Mouse (Mus musculus) limb, embryonic 11.5 days (tissue): ENCODE results near the gene Sar1b. TPM values are rescaled to one million over a fixed set of nuclear protein-coding genes. Genes with fewer than 3 reads are reported as not detected.

Source experiments
- ATAC-seq: fragments of 200-750 bp; cut with Nextera tagmentation; 2 replicates; pipeline ENCODE4 v1.8.0; 2017; ENCODE audit warnings: low read depth; ENCODE audit not compliant: insufficient number of reproducible peaks, low FRiP score, low TSS enrichment
- DNase-seq: peaks from one replicate; pipeline ENCODE4 v3.0.0-alpha.2; 2015; ENCODE audit warnings: low spot score
- H3K27ac ChIP-seq: fragments of 300-500 bp; sonication (generic); replicated peaks from 2 replicates; pipeline ENCODE4 v1.5.1; 2014; ENCODE audit warnings: low read depth, mild to moderate bottlenecking, low read length
- H3K27me3 ChIP-seq: fragments of 300-500 bp; sonication (generic); 2 replicates; pipeline ENCODE4 v1.6.1; 2014; ENCODE audit warnings: mild to moderate bottlenecking, low read length, mixed read lengths; ENCODE audit not compliant: control insufficient read depth, insufficient read depth
- H3K36me3 ChIP-seq: fragments of 300-500 bp; sonication (generic); 2 replicates; pipeline ENCODE4 v1.6.1; 2014; ENCODE audit warnings: mild to moderate bottlenecking, low read length, moderate library complexity, mixed read lengths; ENCODE audit not compliant: control insufficient read depth, insufficient read depth
- H3K4me1 ChIP-seq: fragments of 300-500 bp; sonication (generic); 2 replicates; pipeline ENCODE4 v1.6.1; 2014; ENCODE audit warnings: low read length, mixed read lengths; ENCODE audit not compliant: control insufficient read depth, insufficient read depth
- H3K4me2 ChIP-seq: fragments of 300-500 bp; sonication (generic); 2 replicates; pipeline ENCODE4 v1.6.1; 2014; ENCODE audit warnings: low read depth, mild to moderate bottlenecking, moderate library complexity; ENCODE audit not compliant: severe bottlenecking
- H3K4me3 ChIP-seq: fragments of 300-500 bp; sonication (generic); 2 replicates; pipeline ENCODE4 v1.5.1; 2014; ENCODE audit warnings: low read depth, low read length
- H3K9ac ChIP-seq: fragments of 300-500 bp; sonication (generic); 2 replicates; pipeline ENCODE4 v1.6.1; 2014; ENCODE audit warnings: mild to moderate bottlenecking, low read length
- H3K9me3 ChIP-seq: fragments of 300-500 bp; sonication (generic); 2 replicates; pipeline ENCODE4 v1.6.1; 2016; ENCODE audit warnings: low read length; ENCODE audit not compliant: control insufficient read depth
- WGBS: fragments of 180-500 bp; shearing (Covaris S2); extraction: QIAGEN DNeasy Blood & Tissue Kit; methylation state at CpG from one replicate; pipeline ENCODE4 v1.1.7; 2014; 5-methylcytosine and 5-hydroxymethylcytosine counted together
- polyA plus RNA-seq: library from polyadenylated mRNA; unstranded; fragments of >200 nt; fragmentation: Nextera tagmentation; extraction: Ambion mirVana; gene quantifications from 2 replicates; pipeline ENCODE4 v1.2.1, GENCODE M21; 2014

Sar1b gene
- polyA plus RNA-seq, 1 experiment from 2014 or later, result 89.5 TPM

DNA sequence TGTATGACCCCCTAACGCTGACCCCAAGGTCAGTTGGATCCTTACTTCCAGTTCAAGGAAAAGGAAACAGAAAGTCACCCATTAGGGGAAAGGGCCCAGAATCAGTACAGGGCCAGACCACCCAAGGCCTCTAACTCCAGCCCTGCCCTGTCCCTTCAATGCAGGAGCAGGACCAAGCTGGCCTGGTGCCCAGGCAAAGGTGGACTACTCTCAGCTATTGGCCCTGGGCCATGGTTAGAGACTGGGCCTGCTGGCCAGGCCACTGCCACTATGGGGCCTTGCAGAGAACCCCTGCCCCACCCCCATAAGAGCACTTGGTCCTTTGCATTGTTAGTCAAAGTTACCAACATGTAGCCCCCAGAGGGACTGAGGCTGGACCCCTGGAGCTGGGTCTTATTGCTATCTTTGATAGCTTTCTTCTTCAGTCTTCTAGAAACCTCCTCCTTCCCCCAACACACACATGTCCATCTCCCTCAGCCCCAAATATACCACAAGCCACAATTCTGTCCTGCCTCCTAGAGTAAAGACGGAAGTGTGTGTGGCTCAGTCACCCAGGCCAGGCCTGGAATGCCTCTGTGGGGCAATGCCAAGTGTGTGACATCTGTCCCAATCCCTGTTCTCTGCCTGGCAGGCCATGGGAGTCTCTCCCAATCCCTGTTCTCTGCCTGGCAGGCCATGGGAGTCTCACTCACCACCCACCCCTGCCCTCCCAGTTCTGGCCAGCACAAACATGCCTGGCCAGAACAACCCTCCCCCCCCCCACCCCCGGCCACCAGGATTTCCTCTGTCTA is 60.7 kb downstream of the Sar1b start:
- WGBS, result 90% methylated on average over 3 of the region's 3 CpGs
- Histone ChIP-seq H3K36me3 (no peaks in the 10 kb centered on the region), H3K4me2 (no peak overlapping the region), H3K9ac (no peak overlapping the region), H3K4me1 (no peaks in the 10 kb centered on the region), H3K27ac (no peak overlapping the region), H3K9me3 (no peaks in the 10 kb centered on the region), H3K4me3 (no peak overlapping the region), H3K27me3 (no peaks in the 10 kb centered on the region)
- no peak for DNase-seq
- ATAC-seq, result no peak

- Histone ChIP-seq H3K36me3 (no peaks in the 10 kb centered on the region), H3K27ac (no peak overlapping the region), H3K9me3 (no peaks in the 10 kb centered on the region), H3K27me3 (no peaks in the 10 kb centered on the region), H3K4me1 (no peaks in the 10 kb centered on the region), H3K4me3 (no peak overlapping the region), H3K9ac (no peak overlapping the region), H3K4me2 (no peak overlapping the region)
- DNase-seq, result no peak
- WGBS, result 87% methylated on average over 19 of the region's 19 CpGs
- ATAC-seq, result no peak
Measured at GRCm38 (mm10) chr11:51824867-51825424, 61.5 kb downstream of the Sar1b start.

GRCm38 (mm10) chr11:51831962-51832909 is 68.7 kb downstream of the Sar1b start:
- Histone ChIP-seq H3K9ac (no peak overlapping the region), H3K27ac (no peak overlapping the region), H3K9me3 (no peaks in the 10 kb centered on the region), H3K4me3 (no peak overlapping the region), H3K4me2 (no peak overlapping the region), H3K36me3 (no peaks in the 10 kb centered on the region), H3K4me1 (no peaks in the 10 kb centered on the region), H3K27me3 (no peaks in the 10 kb centered on the region)
- no peak for ATAC-seq
- DNase-seq, result no peak
- WGBS, result 60% methylated on average over 4 of the region's 4 CpGs

GRCm38 (mm10) chr11:51832992-51833391 is 69.5 kb downstream of the Sar1b start:
- H3K27me3 ChIP-seq, result no peaks in the 10 kb centered on the region
- H3K4me1 ChIP-seq, result no peaks in the 10 kb centered on the region
- DNase-seq (no peak), ATAC-seq (no peak)
- H3K9me3 ChIP-seq, result no peaks in the 10 kb centered on the region
- no peaks in the 10 kb centered on the region for H3K36me3 ChIP-seq
- H3K4me3 ChIP-seq, result no peak overlapping the region
- H3K27ac ChIP-seq, result no peak overlapping the region
- H3K9ac ChIP-seq, result no peak overlapping the region
- no peak overlapping the region for H3K4me2 ChIP-seq
- 77% methylated on average over 5 of the region's 5 CpGs for WGBS

GRCm38 (mm10) chr11:51833393-51834066 is 70.0 kb downstream of the Sar1b start:
- H3K36me3 ChIP-seq, result no peaks in the 10 kb centered on the region
- no peak overlapping the region for H3K9ac ChIP-seq
- WGBS, result 87% methylated on average over 10 of the region's 10 CpGs
- no peak overlapping the region for H3K4me3 ChIP-seq
- ATAC-seq (no peak), DNase-seq (no peak)
- no peaks in the 10 kb centered on the region for H3K4me1 ChIP-seq
- no peak overlapping the region for H3K27ac ChIP-seq
- no peaks in the 10 kb centered on the region for H3K27me3 ChIP-seq
- no peak overlapping the region for H3K4me2 ChIP-seq
- H3K9me3 ChIP-seq, result no peaks in the 10 kb centered on the region

- Histone ChIP-seq H3K27ac (no peak overlapping the region), H3K9me3 (no peaks in the 10 kb centered on the region), H3K9ac (no peak overlapping the region), H3K4me2 (no peak overlapping the region), H3K4me3 (no peak overlapping the region), H3K4me1 (no peaks in the 10 kb centered on the region), H3K36me3 (no peaks in the 10 kb centered on the region), H3K27me3 (no peaks in the 10 kb centered on the region)
- DNase-seq (no peak), ATAC-seq (no peak)
- 94% methylated on average over 8 of the region's 8 CpGs for WGBS
Measured at GRCm38 (mm10) chr11:51834067-51834411, 70.6 kb downstream of the Sar1b start.

- Histone ChIP-seq H3K36me3 (no peaks in the 10 kb centered on the region), H3K4me3 (no peak overlapping the region), H3K4me1 (no peaks in the 10 kb centered on the region), H3K27ac (no peak overlapping the region), H3K9ac (no peak overlapping the region), H3K4me2 (no peak overlapping the region), H3K9me3 (no peaks in the 10 kb centered on the region), H3K27me3 (no peaks in the 10 kb centered on the region)
- 96% methylated on average over 12 of the region's 12 CpGs for WGBS
- DNase-seq (no peak), ATAC-seq (no peak)
Measured at GRCm38 (mm10) chr11:51835598-51835997, 72.1 kb downstream of the Sar1b start.

DNA sequence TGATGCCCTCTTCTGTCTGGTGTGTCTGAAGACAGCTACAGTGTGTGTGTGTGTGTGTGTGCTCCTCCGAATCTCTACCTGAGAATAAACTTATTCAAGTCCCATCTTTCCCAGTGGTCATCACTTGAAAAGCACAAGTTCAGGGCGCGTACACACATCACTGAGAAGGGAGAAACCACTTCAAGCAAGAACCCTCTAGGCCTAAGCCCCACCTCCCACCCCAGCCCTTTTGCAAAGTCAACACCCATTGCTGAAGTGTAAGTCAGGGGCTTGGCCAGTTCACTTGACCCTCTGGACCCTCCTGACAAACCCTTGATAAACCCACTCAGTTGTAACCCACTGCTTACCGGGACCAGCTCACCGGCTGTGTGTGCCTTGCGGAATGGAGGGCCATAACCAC is 73.0 kb downstream of the Sar1b start:
- Histone ChIP-seq H3K27me3 (no peaks in the 10 kb centered on the region), H3K36me3 (no peaks in the 10 kb centered on the region), H3K9ac (no peak overlapping the region), H3K4me3 (no peak overlapping the region), H3K4me1 (no peaks in the 10 kb centered on the region), H3K4me2 (no peak overlapping the region), H3K27ac (no peak overlapping the region), H3K9me3 (no peaks in the 10 kb centered on the region)
- DNase-seq (no peak), ATAC-seq (no peak)
- 92% methylated on average over 6 of the region's 6 CpGs for WGBS
